Mouse (Mus musculus) ES-Bruce4 (cell line): Measurements from ENCODE around the gene Col6a1. TPM values are rescaled to one million over a fixed set of nuclear protein-coding genes. Genes with fewer than 3 reads are reported as not detected.

ENCODE experiments used
- H3K27ac ChIP-seq: 2 replicates; pipeline ENCODE4 v1.5.1; 2012; ENCODE audit warnings: low read length, inconsistent platforms; ENCODE audit not compliant: insufficient read depth
- H3K27me3 ChIP-seq: 2 replicates; pipeline ENCODE4 v1.6.1; 2012; ENCODE audit warnings: mild to moderate bottlenecking, low read length, inconsistent platforms; ENCODE audit not compliant: control insufficient read depth, poor library complexity, insufficient read depth, severe bottlenecking
- H3K36me3 ChIP-seq: 2 replicates; pipeline ENCODE4 v1.6.1; 2012; ENCODE audit warnings: inconsistent platforms, mild to moderate bottlenecking, low read length, moderate library complexity; ENCODE audit not compliant: control insufficient read depth, poor library complexity, insufficient read depth, severe bottlenecking
- H3K4me1 ChIP-seq: one replicate; pipeline ENCODE4 v1.8.1; 2011; ENCODE audit warnings: low read length; ENCODE audit not compliant: control insufficient read depth, insufficient read depth
- H3K4me3 ChIP-seq: 2 replicates; pipeline ENCODE4 v1.5.1; 2011; ENCODE audit warnings: low read depth, mild to moderate bottlenecking, low read length
- H3K9ac ChIP-seq: 2 replicates; pipeline ENCODE4 v1.6.1; 2012; ENCODE audit warnings: low read depth, mild to moderate bottlenecking, inconsistent platforms; ENCODE audit not compliant: poor library complexity, severe bottlenecking
- H3K9me3 ChIP-seq: replicated peaks from 2 replicates; pipeline ENCODE4 v1.6.1; 2012; ENCODE audit warnings: mild to moderate bottlenecking, low read length, inconsistent platforms; ENCODE audit not compliant: control insufficient read depth, poor library complexity, insufficient read depth, severe bottlenecking
- CTCF ChIP-seq: IDR thresholded peaks from one replicate; pipeline ENCODE4 v1.8.1; 2011; ENCODE audit warnings: low read depth, low read length
- EP300 ChIP-seq: IDR thresholded peaks from 2 replicates; pipeline ENCODE4 v1.6.1; 2011; ENCODE audit warnings: low read depth, low read length; ENCODE audit not compliant: insufficient read depth
- POLR2A ChIP-seq: IDR thresholded peaks from one replicate; pipeline ENCODE4 v1.8.1; 2011; ENCODE audit warnings: low read length; ENCODE audit not compliant: insufficient read depth
- polyA plus RNA-seq: library from polyadenylated mRNA; stranded (reverse); fragments of >200 nt; gene quantifications from 2 replicates; pipeline ENCODE4 v1.2.4, GENCODE M21; 2011; ENCODE audit warnings: low read depth; ENCODE audit not compliant: missing spikeins, insufficient read depth, insufficient read length

The Col6a1 gene
- polyA plus RNA-seq, 1 experiment, result 4.7 TPM

DNA sequence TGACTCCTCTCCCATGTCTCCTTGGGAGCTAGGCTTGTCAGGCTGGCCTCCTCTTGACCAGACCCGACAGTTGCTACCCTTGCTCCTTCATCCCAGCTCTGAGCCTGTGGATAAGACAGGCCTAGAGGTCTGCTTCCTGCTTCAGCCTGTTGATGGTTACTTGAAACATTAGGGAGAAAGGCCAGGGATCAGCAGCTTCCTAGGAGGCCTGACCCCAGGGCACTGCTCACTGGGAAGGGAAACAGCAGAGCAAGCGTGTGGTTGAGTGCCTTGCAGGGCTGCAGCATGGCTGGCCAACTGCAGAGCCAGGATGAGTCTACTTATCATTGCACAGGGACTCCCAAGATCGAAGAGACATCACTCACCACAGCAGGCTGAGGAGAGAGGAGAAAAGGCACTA is 13.5 kb downstream of the Col6a1 start:
- H3K9me3 ChIP-seq, result no peaks in the 10 kb centered on the region
- H3K36me3 ChIP-seq, result no peaks in the 10 kb centered on the region
- H3K4me1 ChIP-seq, result no peaks in the 10 kb centered on the region
- no peak overlapping the region for H3K4me3 ChIP-seq
- no peak overlapping the region for H3K9ac ChIP-seq
- TF ChIP-seq EP300 (no peak), CTCF (no peak), POLR2A (no peak)
- H3K27me3 ChIP-seq, result no peaks in the 10 kb centered on the region
- no peak overlapping the region for H3K27ac ChIP-seq

DNA sequence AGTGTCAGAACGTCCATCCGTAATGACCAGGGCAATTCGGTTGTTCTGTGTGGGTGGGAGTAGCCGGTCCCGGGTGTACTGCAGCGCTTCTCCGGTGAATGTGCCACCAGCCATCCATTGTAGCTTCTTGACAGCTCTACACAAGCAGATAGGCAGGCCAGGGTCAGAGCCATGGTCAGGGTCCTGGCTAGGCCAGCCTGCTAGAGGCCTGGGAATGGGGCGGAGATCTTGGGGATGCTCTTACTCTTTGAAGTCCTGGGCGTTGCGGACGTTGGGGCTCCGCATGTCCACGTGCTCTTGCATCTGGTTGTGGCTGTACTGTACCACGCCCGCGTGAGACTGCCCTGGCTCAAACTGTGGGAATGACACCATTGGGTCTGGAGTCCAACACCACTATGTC is 14.6 kb downstream of the Col6a1 start:
- Histone ChIP-seq H3K27ac (no peak overlapping the region), H3K9ac (no peak overlapping the region), H3K36me3 (no peaks in the 10 kb centered on the region), H3K4me3 (no peak overlapping the region), H3K27me3 (no peaks in the 10 kb centered on the region), H3K4me1 (no peaks in the 10 kb centered on the region), H3K9me3 (no peaks in the 10 kb centered on the region)
- no peak for TF ChIP-seq EP300
- no peak for TF ChIP-seq CTCF
- no peak for TF ChIP-seq POLR2A

DNA sequence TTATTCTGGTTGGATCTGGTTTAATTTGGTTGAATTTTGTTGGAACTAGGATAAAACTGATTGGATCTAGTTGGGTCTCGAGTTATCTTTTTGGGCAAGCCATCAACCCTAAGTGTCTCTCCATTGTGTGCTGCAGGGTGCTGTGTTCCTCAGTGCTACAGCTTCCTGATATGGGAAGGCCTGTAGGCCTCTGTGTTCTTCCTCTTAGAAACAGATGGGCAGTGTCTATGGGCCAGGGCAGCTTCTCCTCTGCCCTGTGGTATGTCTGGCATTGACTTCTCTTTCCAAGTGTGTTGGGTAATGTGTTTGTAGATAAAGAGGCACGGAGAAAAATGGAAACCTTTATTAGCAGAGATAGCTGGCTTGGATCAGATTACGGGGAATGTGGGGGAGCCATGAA is 17.5 kb downstream of the Col6a1 start:
- H3K4me1 ChIP-seq, result no peaks in the 10 kb centered on the region
- no peaks in the 10 kb centered on the region for H3K36me3 ChIP-seq
- no peak overlapping the region for H3K27ac ChIP-seq
- no peak for TF ChIP-seq POLR2A
- H3K4me3 ChIP-seq, result no peak overlapping the region
- H3K9me3 ChIP-seq, result no peaks in the 10 kb centered on the region
- H3K9ac ChIP-seq, result no peak overlapping the region
- H3K27me3 ChIP-seq, result no peaks in the 10 kb centered on the region

DNA sequence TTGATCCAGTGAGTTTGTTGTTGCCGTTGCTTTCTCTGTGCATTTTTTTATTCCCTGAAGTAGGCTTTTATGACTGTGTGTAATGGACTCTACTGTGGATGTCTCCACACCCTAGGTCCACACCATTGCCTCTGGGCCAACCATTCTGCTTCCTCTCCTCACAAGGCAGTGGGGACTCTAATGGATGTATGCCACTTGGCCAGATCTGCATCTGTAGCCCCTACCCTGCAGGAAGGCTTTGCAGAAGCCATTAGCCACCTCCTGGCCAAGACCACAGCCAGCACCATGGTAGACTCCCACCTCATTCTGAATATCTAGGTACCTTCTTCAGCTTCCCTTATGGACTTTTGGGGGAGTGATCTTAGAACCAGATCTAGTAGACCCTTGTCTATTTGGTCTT is 18.4 kb downstream of the Col6a1 start:
- Histone ChIP-seq H3K4me1 (no peaks in the 10 kb centered on the region), H3K36me3 (no peaks in the 10 kb centered on the region), H3K4me3 (no peak overlapping the region), H3K27me3 (no peaks in the 10 kb centered on the region), H3K9ac (no peak overlapping the region), H3K9me3 (no peaks in the 10 kb centered on the region), H3K27ac (no peak overlapping the region)
- TF ChIP-seq CTCF (no peak), POLR2A (no peak), EP300 (no peak)

DNA sequence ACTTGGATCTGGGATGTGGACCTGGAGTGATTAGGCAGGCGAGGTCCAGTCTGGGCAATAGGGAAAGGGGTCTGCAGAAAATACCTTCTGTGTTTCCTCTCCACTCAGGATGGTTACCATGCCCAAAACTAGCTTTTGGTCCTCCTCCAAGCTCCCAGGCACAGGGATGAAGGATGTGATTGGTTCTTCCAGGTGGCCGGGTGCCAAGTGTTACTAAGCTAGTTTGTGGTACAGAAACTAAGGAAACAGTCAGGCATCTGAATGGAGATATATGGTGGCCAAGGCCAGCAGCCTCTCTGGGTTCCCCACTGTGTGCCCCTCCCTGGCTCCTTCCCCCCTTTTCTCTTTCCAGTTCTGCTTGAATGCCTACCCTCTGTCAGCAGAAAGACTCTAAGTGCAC is 19.0 kb downstream of the Col6a1 start:
- H3K9me3 ChIP-seq, result no peaks in the 10 kb centered on the region
- TF ChIP-seq POLR2A (no peak), EP300 (no peak), CTCF (no peak)
- H3K4me1 ChIP-seq, result no peaks in the 10 kb centered on the region
- no peak overlapping the region for H3K9ac ChIP-seq
- H3K4me3 ChIP-seq, result no peak overlapping the region
- H3K27ac ChIP-seq, result no peak overlapping the region
- H3K36me3 ChIP-seq, result no peaks in the 10 kb centered on the region
- no peaks in the 10 kb centered on the region for H3K27me3 ChIP-seq

DNA sequence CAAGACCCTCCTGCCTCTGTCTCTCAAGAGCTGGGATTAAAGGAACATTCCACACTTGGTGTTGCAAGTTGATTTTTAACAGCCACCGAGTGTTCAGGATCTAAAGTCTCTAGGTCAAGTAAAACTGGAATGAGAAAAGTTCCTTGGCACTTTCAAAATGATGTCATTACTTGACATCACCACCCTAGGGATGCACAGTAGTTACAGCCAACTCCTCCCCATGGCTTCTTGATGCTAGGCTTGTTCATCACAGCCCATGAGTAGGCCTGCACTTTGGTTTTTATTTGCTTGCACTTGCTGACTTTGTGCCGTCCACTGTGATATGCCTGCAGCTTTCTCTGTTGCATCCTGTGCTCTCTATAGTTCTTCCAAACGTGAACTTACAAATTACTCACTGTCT is 21.6 kb downstream of the Col6a1 start:
- H3K9ac ChIP-seq, result no peak overlapping the region
- H3K4me1 ChIP-seq, result no peaks in the 10 kb centered on the region
- no peak overlapping the region for H3K4me3 ChIP-seq
- no peaks in the 10 kb centered on the region for H3K27me3 ChIP-seq
- H3K36me3 ChIP-seq, result no peaks in the 10 kb centered on the region
- no peaks in the 10 kb centered on the region for H3K9me3 ChIP-seq
- no peak for TF ChIP-seq EP300
- no peak overlapping the region for H3K27ac ChIP-seq

DNA sequence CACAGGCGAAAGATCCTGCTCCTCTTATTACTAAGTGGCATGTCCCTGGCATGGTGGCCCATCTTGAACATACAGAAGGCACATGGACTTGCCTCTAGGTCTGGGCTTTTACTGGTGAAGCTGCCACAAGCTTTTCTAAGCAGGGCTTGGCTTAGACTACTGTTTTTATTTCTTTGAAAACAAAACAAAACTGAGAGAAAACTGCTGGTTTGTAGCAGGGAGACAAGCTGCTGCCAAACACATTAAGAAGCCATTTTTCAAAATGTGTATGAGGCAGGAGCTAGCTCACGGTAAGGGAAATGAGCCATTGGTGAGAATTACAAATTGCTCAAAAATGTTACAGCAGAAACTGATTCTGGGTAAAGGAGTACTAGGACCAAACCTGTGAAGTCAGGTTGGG is 24.5 kb downstream of the Col6a1 start:
- no peaks in the 10 kb centered on the region for H3K9me3 ChIP-seq
- no peaks in the 10 kb centered on the region for H3K36me3 ChIP-seq
- H3K4me1 ChIP-seq, result no peaks in the 10 kb centered on the region
- H3K9ac ChIP-seq, result no peak overlapping the region
- H3K4me3 ChIP-seq, result no peak overlapping the region
- TF ChIP-seq EP300 (no peak), CTCF (no peak), POLR2A (no peak)
- no peak overlapping the region for H3K27ac ChIP-seq
- H3K27me3 ChIP-seq, result no peaks in the 10 kb centered on the region
